Mouse (Mus musculus) midbrain, embryonic 16.5 days (tissue): Measurements from ENCODE around the gene Supt20. TPM values are rescaled to one million over a fixed set of nuclear protein-coding genes. Genes with fewer than 3 reads are reported as not detected.

Experiments
- ATAC-seq: fragments of 200-750 bp; cut with Nextera tagmentation; 2 replicates; pipeline ENCODE4 v1.8.0; 2017; ENCODE audit warnings: moderate TSS enrichment
- H3K27ac ChIP-seq: fragments of 300-500 bp; sonication (generic); 2 replicates; pipeline ENCODE4 v1.5.1; 2014; ENCODE audit warnings: mild to moderate bottlenecking, low read length, mixed read lengths
- H3K27me3 ChIP-seq: fragments of 300-500 bp; sonication (generic); 2 replicates; pipeline ENCODE4 v1.6.1; 2014; ENCODE audit warnings: low read depth, low read length, mixed read lengths; ENCODE audit not compliant: control insufficient read depth, insufficient read depth
- H3K36me3 ChIP-seq: fragments of 300-500 bp; sonication (generic); 2 replicates; pipeline ENCODE4 v1.6.1; 2014; ENCODE audit warnings: mild to moderate bottlenecking, low read length, moderate library complexity, mixed read lengths; ENCODE audit not compliant: control insufficient read depth, insufficient read depth
- H3K4me1 ChIP-seq: fragments of 300-500 bp; sonication (generic); 2 replicates; pipeline ENCODE4 v1.6.1; 2014; ENCODE audit warnings: mild to moderate bottlenecking, low read length, mixed read lengths; ENCODE audit not compliant: control insufficient read depth, insufficient read depth
- H3K4me2 ChIP-seq: fragments of 300-500 bp; sonication (generic); 2 replicates; pipeline ENCODE4 v1.6.1; 2014; ENCODE audit warnings: mild to moderate bottlenecking, low read length, mixed read lengths
- H3K4me3 ChIP-seq: fragments of 300-500 bp; sonication (generic); 2 replicates; pipeline ENCODE4 v1.5.1; 2014; ENCODE audit warnings: low read depth, mild to moderate bottlenecking, low read length, moderate library complexity, mixed read lengths
- H3K9ac ChIP-seq: fragments of 300-500 bp; sonication (generic); 2 replicates; pipeline ENCODE4 v1.6.1; 2014; ENCODE audit warnings: low read depth, low read length, mixed read lengths
- H3K9me3 ChIP-seq: fragments of 300-500 bp; sonication (generic); replicated peaks from 2 replicates; pipeline ENCODE4 v1.6.1; 2014; ENCODE audit warnings: mild to moderate bottlenecking, low read length, mixed read lengths; ENCODE audit not compliant: control insufficient read depth, poor library complexity, severe bottlenecking
- WGBS: fragments of 180-500 bp; shearing (Covaris S2); extraction: QIAGEN DNeasy Blood & Tissue Kit; methylation state at CpG from one replicate; pipeline ENCODE4 v1.1.7; 2014; 5-methylcytosine and 5-hydroxymethylcytosine counted together
- polyA plus RNA-seq: library from polyadenylated mRNA; unstranded; fragments of >200 nt; fragmentation: Nextera tagmentation; extraction: Ambion mirVana; gene quantifications from 2 replicates; pipeline ENCODE4 v1.2.1, GENCODE M21; 2015

Supt20 gene
- polyA plus RNA-seq, 1 experiment from 2014 or later = 89.9 TPM

GRCm38 (mm10) chr3:54769349-54770275, 77.0 kb downstream of the Supt20 start:
- 48% methylated on average over 17 of the region's 17 CpGs for WGBS
- H3K27ac ChIP-seq = no peak overlapping the region
- H3K4me2 ChIP-seq = no peak overlapping the region; the same call in 1 of the 2 replicates
- ATAC-seq = no peak
- H3K9me3 ChIP-seq = no peaks in the 10 kb centered on the region; the same call in 1 of the 2 replicates
- no peak overlapping the region for H3K9ac ChIP-seq
- H3K4me1 ChIP-seq = no peaks in the 10 kb centered on the region
- H3K36me3 ChIP-seq = no peaks in the 10 kb centered on the region
- no peaks in the 10 kb centered on the region for H3K27me3 ChIP-seq
- no peak overlapping the region for H3K4me3 ChIP-seq

DNA sequence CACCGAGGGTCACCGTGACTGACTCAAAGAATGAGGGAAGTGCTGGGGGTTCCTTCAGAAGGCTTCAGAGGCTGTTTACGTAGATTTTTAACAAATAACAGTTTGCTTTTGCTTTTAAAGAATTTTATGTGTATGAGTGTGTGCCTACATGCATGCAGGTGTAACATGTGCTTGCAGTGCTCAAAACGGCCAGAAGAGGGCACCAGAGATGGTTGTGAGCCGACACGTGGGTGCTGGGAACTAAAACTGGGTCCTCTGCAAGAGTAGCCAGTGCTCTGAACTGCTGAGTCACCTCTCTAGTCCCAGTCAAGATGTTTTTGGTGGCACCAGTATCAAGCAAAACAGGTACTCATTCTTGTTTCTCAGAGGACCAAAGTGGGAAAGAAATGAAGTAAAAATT, 81.0 kb downstream of the Supt20 start:
- H3K4me1 ChIP-seq = no peaks in the 10 kb centered on the region
- no peak for ATAC-seq
- H3K4me3 ChIP-seq = no peak overlapping the region
- H3K9me3 ChIP-seq = no peaks in the 10 kb centered on the region; the same call in 1 of the 2 replicates
- WGBS = 85% methylated on average over 6 of the region's 6 CpGs
- H3K4me2 ChIP-seq = no peak overlapping the region
- H3K27ac ChIP-seq = no peak overlapping the region
- no peaks in the 10 kb centered on the region for H3K27me3 ChIP-seq
- no peak overlapping the region for H3K9ac ChIP-seq
- H3K36me3 ChIP-seq = no peaks in the 10 kb centered on the region

DNA sequence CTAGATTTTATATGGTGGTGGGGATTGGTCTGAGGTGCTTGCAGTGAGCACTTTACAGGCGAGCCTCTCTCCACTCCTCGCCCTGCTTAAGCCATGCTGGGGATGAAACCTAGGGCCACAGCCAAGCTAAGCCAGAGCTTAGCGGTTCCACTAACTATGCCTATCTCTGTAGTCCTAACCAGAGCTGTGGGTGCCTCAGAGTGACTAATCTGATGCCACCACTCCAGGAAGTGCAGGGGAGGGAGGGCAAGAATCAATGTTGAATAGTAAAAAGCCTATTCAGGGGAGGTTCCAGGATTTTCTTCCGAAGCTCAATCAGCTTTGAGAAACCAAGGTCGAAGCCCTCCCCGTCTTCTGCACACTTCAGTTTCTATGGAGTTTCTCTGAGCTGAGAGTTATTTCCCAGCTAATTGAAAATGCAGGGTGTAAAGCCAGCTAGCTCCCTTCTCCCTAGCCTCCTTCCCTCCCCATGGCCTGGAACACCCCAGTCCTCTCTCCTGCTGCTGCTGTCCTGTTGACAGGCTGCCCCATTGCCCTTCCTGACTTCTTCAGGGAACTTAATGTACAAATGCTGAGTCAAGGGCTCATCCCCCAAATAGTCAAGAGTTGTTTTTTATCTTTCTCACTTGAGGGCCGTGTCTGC, 83.5 kb downstream of the Supt20 start:
- no peak for ATAC-seq
- Histone ChIP-seq H3K9me3 (no peaks in the 10 kb centered on the region; the same call in 1 of the 2 replicates), H3K4me1 (no peaks in the 10 kb centered on the region), H3K36me3 (no peaks in the 10 kb centered on the region), H3K27ac (no peak overlapping the region), H3K4me3 (no peak overlapping the region), H3K27me3 (no peaks in the 10 kb centered on the region), H3K4me2 (no peak overlapping the region), H3K9ac (no peak overlapping the region)
- 55% methylated on average over 7 of the region's 7 CpGs for WGBS

Other genes starting within 250 kb of the Supt20 start
- gene Gm21958, start 21.5 kb downstream of the Supt20 start, polyA plus RNA-seq = 1.3 TPM in 1 of 2 replicates, not detected in the other
- 69.5 and 76.0 TPM in 2 replicates for gene Exosc8, start 42.6 kb downstream of the Supt20 start, polyA plus RNA-seq
- gene Alg5, start 42.7 kb downstream of the Supt20 start, polyA plus RNA-seq = 46.5 and 50.0 TPM in 2 replicates
- 0.34 and 0.55 TPM in 2 replicates for gene Smad9, start 62.8 kb downstream of the Supt20 start, polyA plus RNA-seq
- 42.2 and 42.3 TPM in 2 replicates for gene Rfxap, start 115.0 kb downstream of the Supt20 start, polyA plus RNA-seq
- gene Sertm1, start 223.1 kb downstream of the Supt20 start, polyA plus RNA-seq = 1.5 and 1.9 TPM in 2 replicates